In the genomic region with DNA sequence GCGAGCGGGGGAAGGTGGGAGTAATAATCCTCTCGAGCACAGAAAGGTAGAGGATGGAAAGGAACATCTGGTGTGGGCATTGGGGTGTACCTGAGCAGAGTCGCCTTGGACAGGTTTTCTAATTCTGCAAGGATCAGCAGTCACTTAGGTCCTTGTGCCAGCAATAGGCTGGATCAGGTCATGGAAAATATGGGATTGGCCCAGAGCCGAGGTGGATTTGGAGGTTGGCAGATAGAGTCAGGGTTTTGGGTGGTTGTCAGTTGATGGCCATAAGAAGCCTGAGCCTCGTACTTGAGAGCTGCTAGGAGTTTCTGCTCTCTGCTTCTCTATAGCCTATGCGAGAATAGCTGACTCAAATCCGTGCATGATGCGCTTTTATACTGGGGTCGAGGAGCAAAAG, we compare ENCODE assay signal across 12 mouse cellular contexts.
"Had no signal": no experiment of that assay in that cellular context is flagged by ENCODE, and none has a peak within 500 bp of the region (broad histone marks: within the 10 kb centered on the region; RNA-seq: fewer than 3 reads in every experiment).

No protein-coding gene starts in this region.

- DNase-seq: left cerebral cortex, postnatal 4 days; liver; liver, embryonic 13.5 days; liver, postnatal 0 days; lung, adult 18-20 months; lung, adult 2 months; lung, embryonic 14.5 days; lung, postnatal 10 days; lung, postnatal 14 days; lung, postnatal 36 days; lung, postnatal 4 days; midbrain, embryonic 14.5 days had no signal
